Mouse (Mus musculus) embryonic facial prominence, embryonic 14.5 days (tissue): ENCODE results near the gene Pmm2. TPM values are rescaled to one million over a fixed set of nuclear protein-coding genes. Genes with fewer than 3 reads are reported as not detected.

Experiments
- ATAC-seq: fragments of 200-750 bp; cut with Nextera tagmentation; 2 replicates; pipeline ENCODE4 v1.8.0; 2017; ENCODE audit warnings: low read depth, moderate number of reproducible peaks, moderate TSS enrichment
- DNase-seq: peaks from one replicate; pipeline ENCODE4 v3.0.0-alpha.2; 2015; ENCODE audit warnings: low spot score
- H3K27ac ChIP-seq: fragments of 300-500 bp; sonication (generic); replicated peaks from 2 replicates; pipeline ENCODE4 v1.5.1; 2014; ENCODE audit warnings: low read depth, mild to moderate bottlenecking, low read length, moderate library complexity
- H3K27me3 ChIP-seq: fragments of 300-500 bp; sonication (generic); replicated peaks from 2 replicates; pipeline ENCODE4 v1.6.1; 2014; ENCODE audit warnings: low read length; ENCODE audit not compliant: control insufficient read depth, insufficient read depth
- H3K36me3 ChIP-seq: fragments of 300-500 bp; sonication (generic); 2 replicates; pipeline ENCODE4 v1.6.1; 2014; ENCODE audit warnings: low read length, mixed read lengths; ENCODE audit not compliant: control insufficient read depth, insufficient read depth
- H3K4me1 ChIP-seq: fragments of 300-500 bp; sonication (generic); 2 replicates; pipeline ENCODE4 v1.6.1; 2014; ENCODE audit warnings: antibody characterized with exemption, low read length; ENCODE audit not compliant: control insufficient read depth, insufficient read depth
- H3K4me2 ChIP-seq: fragments of 300-500 bp; sonication (generic); 2 replicates; pipeline ENCODE4 v1.6.1; 2014; ENCODE audit warnings: low read depth, mild to moderate bottlenecking, low read length, moderate library complexity, mixed read lengths
- H3K4me3 ChIP-seq: fragments of 300-500 bp; sonication (generic); 2 replicates; pipeline ENCODE4 v1.5.1; 2014; ENCODE audit warnings: low read depth, mild to moderate bottlenecking, low read length
- H3K9ac ChIP-seq: fragments of 300-500 bp; sonication (generic); 2 replicates; pipeline ENCODE4 v1.6.1; 2014; ENCODE audit warnings: low read depth, mild to moderate bottlenecking, low read length, moderate library complexity, mixed read lengths
- H3K9me3 ChIP-seq: fragments of 300-500 bp; sonication (generic); 2 replicates; pipeline ENCODE4 v1.6.1; 2016; ENCODE audit warnings: low read length; ENCODE audit not compliant: control insufficient read depth
- WGBS: fragments of 180-500 bp; shearing (Covaris S2); extraction: QIAGEN DNeasy Blood & Tissue Kit; methylation state at CpG from one replicate; pipeline ENCODE4 v1.1.7; 2014; 5-methylcytosine and 5-hydroxymethylcytosine counted together
- polyA plus RNA-seq: library from polyadenylated mRNA; unstranded; fragments of >200 nt; fragmentation: Nextera tagmentation; extraction: Ambion mirVana; gene quantifications from 2 replicates; pipeline ENCODE4 v1.2.1, GENCODE M21; 2014

Pmm2 gene
- polyA plus RNA-seq, 1 experiment from 2014 or later, result 42.4 TPM

DNA sequence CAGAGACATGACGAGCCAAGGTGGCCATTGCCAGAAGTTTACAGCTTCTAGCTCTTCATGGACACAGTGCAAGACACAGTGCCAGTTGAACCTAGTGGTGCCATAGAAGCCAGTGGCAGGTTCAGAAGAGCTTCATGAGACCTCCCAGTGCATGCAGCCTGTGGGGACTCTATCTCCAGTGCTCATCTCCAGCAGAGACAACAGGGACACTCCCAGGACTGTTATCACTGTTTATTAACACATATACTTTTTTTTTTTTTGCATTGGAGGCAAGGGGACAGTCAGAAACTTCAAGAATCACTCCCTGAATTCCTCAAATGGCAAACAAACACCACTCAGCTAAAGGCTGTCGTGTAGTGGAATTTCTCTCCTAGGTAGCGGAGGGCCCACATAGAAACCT, 24.0 kb upstream of the Pmm2 start:
- H3K4me1 ChIP-seq, result no peaks in the 10 kb centered on the region
- H3K9ac ChIP-seq, result no peak overlapping the region
- no peaks in the 10 kb centered on the region for H3K9me3 ChIP-seq
- H3K27ac ChIP-seq, result no peak overlapping the region
- H3K36me3 ChIP-seq, result peaks cover 18% of the 10 kb centered on the region
- 89% methylated on average over 3 of the region's 3 CpGs for WGBS
- H3K27me3 ChIP-seq, result no peaks in the 10 kb centered on the region
- H3K4me3 ChIP-seq, result no peak overlapping the region
- no peak overlapping the region for H3K4me2 ChIP-seq
- DNase-seq (no peak), ATAC-seq (no peak)

DNA sequence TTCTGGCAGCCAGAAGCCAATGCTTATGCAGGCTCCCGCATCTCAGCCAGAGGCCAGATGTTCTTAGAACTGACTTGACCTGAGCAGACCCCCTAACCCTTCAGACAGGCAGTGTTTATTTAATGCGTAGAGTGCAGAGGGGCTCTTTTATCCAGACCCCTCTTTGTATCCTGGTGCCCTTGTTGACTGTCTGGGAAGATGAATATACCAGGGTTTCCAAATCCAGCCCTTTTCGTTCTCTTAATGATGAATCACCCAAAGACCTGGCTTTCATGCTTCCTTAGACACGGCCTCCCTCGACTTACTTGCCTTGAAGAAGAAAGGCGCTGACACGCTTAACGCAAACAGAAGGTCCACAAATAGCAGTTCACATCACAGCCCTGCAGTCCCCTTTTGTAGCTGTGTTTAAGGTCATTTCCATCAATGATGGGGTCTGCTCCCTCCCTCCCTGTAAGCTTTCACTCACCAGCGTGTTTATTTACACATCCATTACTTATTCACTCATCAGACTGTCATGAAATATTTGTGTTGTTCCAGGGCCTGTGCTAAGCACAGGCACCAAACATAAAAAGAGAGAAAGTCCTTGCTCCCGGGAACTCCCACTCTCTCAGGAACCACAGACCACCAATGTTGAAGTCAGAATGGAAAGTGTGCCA, 17.7 kb upstream of the Pmm2 start:
- Histone ChIP-seq H3K9ac (no peak overlapping the region), H3K4me2 (no peak overlapping the region), H3K27me3 (no peaks in the 10 kb centered on the region), H3K36me3 (0 out of 2 replicates have a peak, but pooled peaks cover 8% of the 10 kb centered on the region), H3K4me1 (no peaks in the 10 kb centered on the region), H3K4me3 (no peak overlapping the region), H3K9me3 (no peaks in the 10 kb centered on the region), H3K27ac (peak overlapping the region; percentile 55)
- 51% methylated on average over 10 of the region's 10 CpGs for WGBS
- DNase-seq (peak; percentile 43), ATAC-seq (no peak)

- H3K27ac ChIP-seq, result peak overlapping the region; percentile 55
Observed at GRCm38 (mm10) chr16:8620315-8621115, 17.0 kb upstream of the Pmm2 start.

GRCm38 (mm10) chr16:8630419-8630818, 7.1 kb upstream of the Pmm2 start:
- Histone ChIP-seq H3K27ac (no peak overlapping the region), H3K36me3 (peaks cover 30% of the 10 kb centered on the region), H3K4me2 (no peak overlapping the region), H3K4me1 (no peaks in the 10 kb centered on the region), H3K4me3 (no peak overlapping the region), H3K9me3 (no peaks in the 10 kb centered on the region), H3K9ac (no peak overlapping the region), H3K27me3 (no peaks in the 10 kb centered on the region)
- WGBS, result 84% methylated on average over 2 of the region's 2 CpGs
- DNase-seq, result no peak
- ATAC-seq, result no peak

More at GRCm38 (mm10) chr16:8620315-8621115, 17.0 kb upstream of the Pmm2 start:
- Histone ChIP-seq H3K4me3 (no peak overlapping the region), H3K4me2 (no peak overlapping the region), H3K4me1 (no peaks in the 10 kb centered on the region), H3K36me3 (0 out of 2 replicates have a peak, but pooled peaks cover 8% of the 10 kb centered on the region), H3K9ac (no peak overlapping the region), H3K9me3 (no peaks in the 10 kb centered on the region), H3K27me3 (no peaks in the 10 kb centered on the region)
- DNase-seq (peak; percentile 32), ATAC-seq (no peak)
- WGBS, result 71% methylated on average over 16 of the region's 16 CpGs

DNA sequence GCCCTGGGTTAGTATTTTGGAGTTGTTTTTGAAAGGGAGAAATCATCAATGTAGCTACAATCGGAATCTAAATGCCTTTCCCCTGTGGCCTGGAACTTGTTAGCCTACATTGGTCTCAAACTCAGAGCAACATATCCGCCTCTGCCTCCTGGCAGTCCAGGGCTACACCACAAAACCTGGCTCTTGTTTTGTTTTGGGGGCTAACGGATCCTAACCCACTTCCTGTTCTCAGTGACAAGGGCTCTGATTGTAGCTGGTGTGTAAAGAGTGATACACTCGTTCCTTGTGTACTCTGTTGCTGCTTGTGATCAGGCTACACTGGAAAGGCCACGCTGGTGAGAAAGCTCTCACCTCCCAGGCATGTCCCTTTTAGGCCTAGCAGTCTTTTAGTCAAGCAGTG, 6.0 kb upstream of the Pmm2 start:
- Histone ChIP-seq H3K4me2 (no peak overlapping the region), H3K36me3 (peaks cover 35% of the 10 kb centered on the region), H3K9ac (no peak overlapping the region), H3K27me3 (no peaks in the 10 kb centered on the region), H3K27ac (no peak overlapping the region), H3K4me3 (no peak overlapping the region), H3K4me1 (peaks cover 5% of the 10 kb centered on the region; the same call in 1 of the 2 replicates), H3K9me3 (no peaks in the 10 kb centered on the region)
- ATAC-seq (no peak), DNase-seq (no peak)
- WGBS, result 81% methylated on average over 5 of the region's 5 CpGs

GRCm38 (mm10) chr16:8636867-8637216, 632 bp upstream of the Pmm2 start:
- DNase-seq, result peak; percentile 8
- Histone ChIP-seq H3K27ac (peak overlapping the region; percentile 83), H3K4me1 (peaks cover 13% of the 10 kb centered on the region; the same call in 1 of the 2 replicates), H3K4me2 (peak overlapping the region; percentile 92), H3K9me3 (no peaks in the 10 kb centered on the region), H3K27me3 (no peaks in the 10 kb centered on the region), H3K36me3 (peaks cover 42% of the 10 kb centered on the region), H3K9ac (peak overlapping the region; percentile 89), H3K4me3 (peak overlapping the region; percentile 81)
- WGBS, result 1% methylated on average over 13 of the region's 13 CpGs
- ATAC-seq, result peak; percentile 4; the same call in 1 of the 2 replicates

DNA sequence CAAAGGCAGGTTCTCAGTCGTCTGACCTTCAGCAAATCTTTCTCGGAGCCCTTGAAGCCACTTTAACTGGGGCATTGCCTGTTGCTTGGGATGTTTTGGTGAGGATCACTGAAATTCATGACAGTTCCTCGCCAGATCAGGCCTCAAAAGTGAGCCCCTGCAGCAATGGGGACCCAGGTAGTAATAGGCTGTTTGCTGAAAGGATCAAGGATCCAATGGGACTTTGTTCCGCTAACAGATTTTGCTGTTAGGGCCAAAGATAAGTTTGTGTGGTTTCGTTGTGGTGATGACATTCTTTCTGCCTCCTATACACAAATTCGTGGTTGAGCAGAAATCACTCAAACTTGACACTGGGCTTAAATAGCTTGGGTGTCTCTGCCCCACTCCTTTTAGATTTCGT, 657 bp downstream of the Pmm2 start:
- ATAC-seq, result no peak
- H3K27ac ChIP-seq, result peak overlapping the region; percentile 83
- peaks cover 37% of the 10 kb centered on the region for H3K36me3 ChIP-seq
- peaks cover 13% of the 10 kb centered on the region; the same call in 1 of the 2 replicates for H3K4me1 ChIP-seq
- H3K4me3 ChIP-seq, result peak overlapping the region; percentile 81
- H3K9me3 ChIP-seq, result no peaks in the 10 kb centered on the region
- peak overlapping the region; percentile 92 for H3K4me2 ChIP-seq
- H3K27me3 ChIP-seq, result no peaks in the 10 kb centered on the region
- 42% methylated on average over 7 of the region's 7 CpGs for WGBS
- no peak for DNase-seq
- peak overlapping the region; percentile 89 for H3K9ac ChIP-seq

DNA sequence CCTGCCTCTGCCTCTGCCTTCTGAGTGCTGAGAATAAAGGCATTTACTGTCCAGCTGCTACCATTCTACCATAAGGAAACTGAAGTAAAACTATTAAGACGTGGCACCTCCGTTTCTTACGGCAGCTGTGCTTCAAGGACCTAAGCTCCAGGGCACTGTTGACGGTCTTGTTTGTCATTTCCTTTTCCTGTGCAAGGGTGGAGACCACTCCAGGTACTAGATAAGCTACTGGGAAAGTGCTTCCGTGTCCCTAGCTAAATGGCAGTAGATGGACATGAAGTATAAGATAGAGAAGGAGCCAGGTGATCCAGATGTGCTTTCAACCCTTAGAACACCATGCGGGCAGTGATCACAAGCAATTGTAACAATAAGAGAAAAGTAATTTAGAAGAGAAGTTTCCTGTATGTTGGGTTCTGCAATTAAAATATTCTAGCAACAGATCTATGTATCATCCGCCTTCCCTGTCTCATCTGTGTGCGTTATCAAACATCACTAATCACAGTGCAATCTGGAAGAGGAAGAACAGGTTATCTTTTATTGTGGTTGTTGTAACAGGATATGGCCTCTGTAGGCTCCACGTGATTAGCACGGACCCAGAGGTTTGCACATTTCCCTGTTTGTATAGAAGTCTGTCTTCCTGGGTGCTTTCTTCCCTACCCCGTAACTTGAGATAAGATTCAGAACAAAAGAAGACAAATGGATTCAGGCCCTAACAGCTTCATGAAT, 2.2 kb downstream of the Pmm2 start:
- DNase-seq (no peak), ATAC-seq (no peak)
- Histone ChIP-seq H3K9me3 (no peaks in the 10 kb centered on the region), H3K9ac (no peak overlapping the region), H3K27me3 (no peaks in the 10 kb centered on the region), H3K36me3 (peaks cover 37% of the 10 kb centered on the region), H3K4me2 (no peak overlapping the region), H3K4me3 (no peak overlapping the region), H3K27ac (no peak overlapping the region), H3K4me1 (peaks cover 13% of the 10 kb centered on the region; the same call in 1 of the 2 replicates)
- 89% methylated on average over 11 of the region's 11 CpGs for WGBS
